Mouse (Mus musculus) c-Kit-negative CD71-positive TER-119-positive erythroid progenitor cells, embryonic 14.5 days (primary cell): ENCODE measurements around the gene Sfmbt1.

ENCODE experiments used
- DNase-seq: peaks from one replicate; pipeline ENCODE4 v3.0.0-alpha.2; 2013; ENCODE audit warnings: low read depth, low spot score

Gene Sfmbt1

GRCm38 (mm10) chr14:30825476-30826131 lies 111.0 kb downstream of the Sfmbt1 start, which contains the start of gene Tmem110:
Gene Tmem110, plus strand, starts transcription at chr14:30825590.
- peak; percentile 65 for DNase-seq

- DNase-seq, result no peak
Measured at GRCm38 (mm10) chr14:30826174-30827140, 111.8 kb downstream of the Sfmbt1 start.

DNA sequence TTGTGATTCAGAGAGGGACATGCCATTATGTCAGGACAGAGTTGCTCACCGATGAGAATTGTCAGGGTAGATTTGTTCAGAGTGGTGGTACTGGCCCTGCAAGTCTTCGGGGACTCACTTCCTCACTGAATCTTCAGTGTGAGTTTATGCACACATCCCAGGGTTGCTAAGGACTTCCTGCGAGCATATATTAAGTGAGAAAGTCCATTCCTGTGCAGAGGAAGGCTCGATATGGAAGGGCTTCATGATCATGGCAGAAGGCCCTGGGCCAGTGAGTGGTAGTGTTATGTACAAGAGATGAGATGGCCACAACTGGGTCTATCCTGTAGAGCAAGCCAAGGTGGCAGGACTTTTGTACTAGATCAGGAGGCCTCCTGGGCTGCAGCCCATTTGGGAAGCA lies 112.8 kb downstream of the Sfmbt1 start:
- no peak for DNase-seq

DNA sequence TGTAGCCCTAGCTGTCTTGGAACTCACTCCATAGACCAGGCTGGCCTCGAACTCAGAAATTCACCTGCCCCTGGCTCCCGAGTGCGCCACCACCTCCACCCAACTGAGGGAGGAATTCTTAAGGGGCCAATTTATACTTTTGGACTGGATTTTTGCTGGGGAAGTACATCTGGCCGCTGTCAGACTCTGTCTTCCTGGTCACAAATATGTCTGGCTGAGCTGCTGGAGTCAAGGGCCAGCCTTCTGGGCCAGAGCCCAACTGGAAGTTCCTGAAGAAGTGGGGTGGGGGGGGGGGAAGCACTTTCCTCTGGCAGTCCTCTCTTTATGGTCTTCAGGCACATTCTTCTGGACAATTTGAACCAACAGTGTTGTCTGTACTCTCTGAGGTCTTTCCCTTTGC lies 113.4 kb downstream of the Sfmbt1 start:
- DNase-seq, result no peak

DNA sequence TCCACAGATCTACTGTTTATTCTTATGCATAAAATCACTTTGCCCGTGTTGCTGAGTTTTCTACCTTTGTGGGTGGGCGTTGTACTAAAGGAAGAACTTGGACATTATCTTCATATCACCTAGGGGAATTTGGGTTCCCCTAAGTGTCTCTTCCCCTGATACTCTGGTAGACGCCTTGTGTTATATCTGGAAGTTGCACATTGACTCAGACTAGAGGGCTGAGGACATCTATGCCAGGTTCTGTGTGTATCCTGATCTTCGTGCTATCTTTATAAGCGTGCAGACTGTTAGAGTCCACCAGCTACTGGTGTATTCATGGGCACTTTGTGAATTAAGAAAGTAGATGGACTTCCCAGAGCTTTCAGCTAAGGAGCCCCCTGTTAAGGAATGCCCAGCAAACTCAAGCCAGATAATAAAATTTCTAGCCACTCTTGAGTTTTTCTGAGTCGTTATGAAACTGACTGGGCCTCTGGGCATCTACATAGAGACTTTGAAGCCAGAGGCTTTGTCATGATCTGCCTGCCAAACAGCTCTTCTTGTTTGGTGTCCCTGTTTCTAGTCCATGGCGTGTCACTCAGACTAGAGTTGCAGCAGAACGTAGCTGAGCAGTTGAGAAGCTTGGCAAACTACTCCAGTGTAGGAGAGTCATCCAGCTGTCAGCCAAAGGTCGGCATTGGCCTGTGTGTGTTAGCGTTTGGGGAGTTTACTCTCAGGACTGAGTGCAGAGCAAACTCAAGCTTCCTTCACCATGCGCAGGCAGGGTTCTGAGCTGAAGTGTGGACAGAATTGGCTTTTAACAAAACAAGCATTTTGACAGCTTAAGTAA lies 114.2 kb downstream of the Sfmbt1 start:
- no peak for DNase-seq

GRCm38 (mm10) chr14:30837416-30837996 lies 122.9 kb downstream of the Sfmbt1 start:
- no peak for DNase-seq

DNA sequence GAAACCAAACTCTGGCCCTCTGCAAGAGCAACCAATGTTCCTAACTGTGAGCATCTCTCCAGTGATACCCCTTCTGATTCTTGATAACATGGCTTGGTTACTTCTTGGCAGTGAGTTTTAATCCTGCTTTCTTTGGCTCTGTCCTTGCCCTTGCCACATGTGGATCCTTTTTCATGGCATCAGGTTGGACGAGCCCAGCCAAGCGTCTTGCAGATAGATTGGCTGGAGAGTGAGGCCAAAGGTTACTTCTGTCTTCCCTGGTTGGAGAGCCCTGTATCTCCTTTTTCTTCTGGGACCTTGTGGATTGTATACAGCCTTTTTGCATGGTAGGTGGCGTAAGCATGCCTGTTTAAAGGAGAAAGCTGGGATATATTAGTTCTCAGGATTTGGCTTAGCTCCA lies 129.1 kb downstream of the Sfmbt1 start:
- no peak for DNase-seq

GRCm38 (mm10) chr14:30850504-30850903 lies 135.9 kb downstream of the Sfmbt1 start:
- no peak for DNase-seq

DNA sequence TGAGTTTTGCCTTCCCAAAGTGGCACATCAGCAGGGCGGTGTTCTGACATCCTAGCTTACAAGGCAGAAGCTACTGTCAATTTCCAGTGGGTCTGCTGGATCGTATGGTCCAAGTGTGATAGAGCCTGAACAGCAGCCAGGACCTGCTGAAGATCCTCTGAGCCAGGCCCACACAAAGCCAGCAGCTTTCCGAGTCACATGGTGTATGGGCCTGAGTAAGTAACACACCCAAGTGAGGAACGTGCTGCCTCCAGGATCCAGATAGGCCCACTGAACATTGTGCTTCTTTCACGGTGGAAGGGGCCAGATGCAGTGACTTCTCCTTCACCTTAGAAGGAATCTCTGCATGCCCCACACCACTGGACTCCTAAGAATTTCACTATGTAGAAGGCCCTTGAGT lies 137.7 kb downstream of the Sfmbt1 start:
- DNase-seq, result no peak

GRCm38 (mm10) chr14:30855316-30855715 lies 140.7 kb downstream of the Sfmbt1 start:
- DNase-seq, result no peak

DNA sequence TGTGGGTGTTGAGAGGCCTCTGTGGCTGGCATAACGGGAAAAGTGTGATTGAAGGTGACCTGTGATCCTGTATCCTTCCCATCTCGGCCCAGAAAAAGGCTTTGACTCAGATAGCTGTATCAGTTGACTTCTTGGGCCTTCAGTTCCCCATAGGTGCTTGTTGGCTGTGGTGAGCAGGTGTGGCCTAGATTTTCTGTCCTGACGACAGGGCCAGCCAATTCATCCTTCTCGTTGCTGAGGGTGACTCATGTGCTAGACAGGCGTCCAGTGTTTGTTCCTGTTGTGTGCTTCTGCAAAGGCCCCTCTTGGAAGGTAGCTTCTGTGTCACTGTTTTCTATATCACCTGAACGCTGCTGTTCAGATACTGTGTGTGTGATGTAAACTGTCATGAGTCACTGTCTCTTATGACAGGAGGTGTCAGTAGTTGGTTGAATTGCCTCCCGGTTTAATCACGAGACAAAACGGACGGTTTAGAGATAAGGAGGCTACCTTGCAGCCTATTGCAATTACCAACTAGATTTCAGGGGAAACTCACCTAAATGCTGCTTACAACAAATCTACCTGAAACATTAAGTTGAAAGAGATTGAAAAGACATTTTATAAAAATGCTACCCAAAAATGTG lies 142.3 kb downstream of the Sfmbt1 start:
- no peak for DNase-seq

GRCm38 (mm10) chr14:30857990-30858389 lies 143.3 kb downstream of the Sfmbt1 start:
- DNase-seq, result no peak

DNA sequence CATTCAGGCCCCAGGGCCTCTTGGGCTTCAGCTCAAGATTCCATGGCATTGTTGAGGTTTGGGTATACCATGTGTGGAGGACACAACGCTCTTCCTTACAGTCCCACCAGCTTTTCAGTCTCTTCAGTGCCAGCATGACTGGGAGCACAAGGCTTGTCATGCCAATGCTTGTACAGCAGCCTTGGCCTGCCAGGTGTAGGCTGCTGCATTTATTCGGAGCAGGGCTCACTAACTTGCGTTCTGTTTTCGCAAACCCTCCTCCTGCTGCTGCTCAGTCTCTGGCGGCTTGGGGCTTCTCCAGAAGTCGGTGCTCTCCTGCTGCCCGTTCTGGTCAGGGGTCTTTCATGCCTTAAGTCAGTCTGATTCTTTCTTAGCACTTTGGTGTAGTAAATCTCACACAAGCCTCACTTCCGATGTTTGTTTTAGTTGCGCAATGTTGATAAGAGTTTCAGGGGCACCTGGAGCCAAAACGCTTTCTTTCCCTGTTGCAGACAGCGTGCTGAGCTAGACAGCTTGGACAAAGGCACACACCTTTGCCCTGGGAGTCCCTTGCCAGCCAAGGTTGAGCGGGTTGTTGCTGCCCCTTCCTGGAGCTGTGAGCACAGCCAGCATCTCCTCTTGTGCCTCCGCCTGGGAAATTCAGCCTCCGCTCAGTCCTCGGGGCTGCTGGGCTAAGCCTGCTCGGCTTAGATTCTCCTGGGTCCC lies 146.9 kb downstream of the Sfmbt1 start:
- no peak for DNase-seq

GRCm38 (mm10) chr14:30862368-30862767 lies 147.7 kb downstream of the Sfmbt1 start:
- DNase-seq, result no peak

DNA sequence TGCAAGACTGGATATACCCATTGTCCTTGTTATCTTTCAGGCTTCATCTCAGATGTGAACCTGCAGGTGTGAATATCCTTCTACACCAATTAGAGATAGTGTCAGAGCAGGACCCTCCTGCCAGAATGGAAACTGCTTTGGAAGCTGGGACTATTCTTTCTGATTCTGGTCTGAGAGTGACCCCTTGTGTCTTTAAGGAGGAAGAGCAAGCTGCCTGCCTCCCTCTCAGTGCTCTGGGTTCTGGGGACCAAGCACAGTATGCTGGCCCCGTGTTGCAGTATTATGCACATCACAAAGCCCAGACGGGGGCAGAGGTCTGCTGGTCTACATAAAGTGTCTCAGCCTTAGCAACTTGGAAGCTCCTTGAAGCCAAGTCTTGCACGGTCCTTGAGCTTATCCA lies 150.7 kb downstream of the Sfmbt1 start:
- no peak for DNase-seq

- DNase-seq, result peak; percentile 48
Measured at GRCm38 (mm10) chr14:30867042-30867441, 152.4 kb downstream of the Sfmbt1 start.

DNA sequence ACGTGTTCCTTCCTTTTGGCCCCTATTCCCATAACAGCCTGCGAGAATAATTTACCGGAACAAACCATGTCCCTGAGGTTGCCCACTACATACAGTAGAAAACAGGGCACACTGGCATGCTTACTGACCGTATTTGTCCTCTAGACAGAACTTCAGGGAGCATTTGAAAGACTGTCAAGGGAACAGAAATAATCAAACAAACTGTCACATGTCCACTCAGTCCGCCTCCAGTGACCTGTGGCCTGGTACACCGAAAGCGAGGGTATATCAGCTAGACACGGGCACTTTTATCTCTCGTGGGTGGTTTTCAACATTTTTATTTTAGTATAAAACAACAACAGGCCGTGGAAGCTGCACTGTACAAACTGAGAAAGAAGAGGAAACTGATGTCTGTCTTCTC lies 154.2 kb downstream of the Sfmbt1 start:
- no peak for DNase-seq

DNA sequence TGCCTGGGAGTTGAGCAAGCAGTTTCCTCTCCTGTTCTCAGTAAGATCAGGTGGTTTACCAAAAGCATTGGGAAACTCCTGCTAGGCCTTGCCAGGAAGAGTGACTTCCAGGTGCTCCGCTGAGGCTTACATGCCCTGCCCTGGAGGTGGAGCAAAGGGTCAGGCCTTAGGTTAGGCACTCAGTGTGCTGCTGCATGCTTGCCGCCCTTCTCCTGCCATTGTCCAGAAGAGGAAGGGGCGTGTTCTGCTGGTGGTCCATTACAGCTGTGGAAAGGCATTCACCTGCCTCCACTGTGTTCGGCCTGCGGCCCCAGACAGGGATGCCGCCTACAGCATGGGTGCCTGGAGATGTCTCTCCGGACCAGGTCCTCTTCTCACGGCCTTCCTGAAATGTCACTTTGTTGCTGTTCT lies 154.7 kb downstream of the Sfmbt1 start:
- no peak for DNase-seq

GRCm38 (mm10) chr14:30870206-30871147 lies 155.8 kb downstream of the Sfmbt1 start:
- no peak for DNase-seq
